Mouse (Mus musculus): ENCODE measurements around the gene Smo. TPM values are rescaled to one million over a fixed set of nuclear protein-coding genes. Genes with fewer than 3 reads are reported as not detected.
"Not testable (repeated sequence)": the region's sequence is repeated elsewhere in the genome, so short reads cannot be mapped to it uniquely, and the experiment has no call there.

Gene Smo
- polyA plus RNA-seq, 1 experiment from 2014 or later = 18.8 TPM

GRCm38 (mm10) chr6:29751466-29752152 is 16.3 kb downstream of the Smo start:
- ATAC-seq = no peak
- Histone ChIP-seq H3K4me3 (ENCODE audit: low read length) (no peak overlapping the region), H3K4me1 (ENCODE audit: control insufficient read depth, insufficient read depth, low read length) (no peaks in the 10 kb centered on the region), H3K9me3 (ENCODE audit: control insufficient read depth, low read length) (peaks cover 9% of the 10 kb centered on the region), H3K4me2 (ENCODE audit: low read depth, low read length) (no peak overlapping the region), H3K36me3 (ENCODE audit: control insufficient read depth, insufficient read depth, low read length) (no peaks in the 10 kb centered on the region; the same call in 1 of the 2 replicates), H3K27me3 (replicated peaks; ENCODE audit: control insufficient read depth, insufficient read depth, low read length) (no peaks in the 10 kb centered on the region), H3K9ac (ENCODE audit: low read depth, low read length) (no peak overlapping the region), H3K27ac (ENCODE audit: low read length) (no peak overlapping the region)
- WGBS = 92% methylated on average over 3 of the region's 3 CpGs

DNA sequence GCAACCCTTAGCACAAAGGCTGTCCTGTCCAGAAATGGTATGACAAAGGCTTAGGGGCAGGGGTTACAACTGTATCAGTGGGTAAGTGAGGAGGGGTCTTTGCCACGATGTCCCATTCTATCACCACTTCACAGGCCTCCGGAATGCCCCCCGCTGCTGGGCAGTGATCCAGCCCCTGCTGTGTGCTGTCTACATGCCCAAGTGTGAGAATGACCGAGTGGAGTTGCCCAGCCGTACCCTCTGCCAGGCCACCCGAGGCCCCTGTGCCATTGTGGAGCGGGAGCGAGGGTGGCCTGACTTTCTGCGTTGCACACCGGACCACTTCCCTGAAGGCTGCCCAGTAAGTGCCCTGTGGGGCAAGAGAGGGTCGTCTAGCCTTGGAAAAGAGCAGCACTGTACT is 18.0 kb downstream of the Smo start:
- H3K4me1 ChIP-seq (ENCODE audit: control insufficient read depth, insufficient read depth, low read length) = no peaks in the 10 kb centered on the region
- H3K9me3 ChIP-seq (ENCODE audit: control insufficient read depth, low read length) = peaks cover 5% of the 10 kb centered on the region
- H3K27ac ChIP-seq (ENCODE audit: low read length) = no peak overlapping the region
- H3K27me3 ChIP-seq (replicated peaks; ENCODE audit: control insufficient read depth, insufficient read depth, low read length) = no peaks in the 10 kb centered on the region
- H3K9ac ChIP-seq (ENCODE audit: low read depth, low read length) = no peak overlapping the region
- 89% methylated on average over 11 of the region's 11 CpGs for WGBS
- no peak overlapping the region for H3K4me3 ChIP-seq (ENCODE audit: low read length)
- no peak for ATAC-seq
- no peaks in the 10 kb centered on the region; the same call in none of the 2 replicates for H3K36me3 ChIP-seq (ENCODE audit: control insufficient read depth, insufficient read depth, low read length)
- no peak overlapping the region for H3K4me2 ChIP-seq (ENCODE audit: low read depth, low read length)

- no peaks in the 10 kb centered on the region for H3K4me1 ChIP-seq (ENCODE audit: control insufficient read depth, insufficient read depth, low read length)
- H3K36me3 ChIP-seq (ENCODE audit: control insufficient read depth, insufficient read depth, low read length) = peaks cover 7% of the 10 kb centered on the region
- no peaks in the 10 kb centered on the region for H3K27me3 ChIP-seq (replicated peaks; ENCODE audit: control insufficient read depth, insufficient read depth, low read length)
- no peak overlapping the region for H3K9ac ChIP-seq (ENCODE audit: low read depth, low read length)
- H3K4me2 ChIP-seq (ENCODE audit: low read depth, low read length) = no peak overlapping the region
- WGBS = 82% methylated on average over 5 of the region's 5 CpGs
- H3K27ac ChIP-seq (ENCODE audit: low read length) = no peak overlapping the region
- no peak overlapping the region for H3K4me3 ChIP-seq (ENCODE audit: low read length)
- no peak for ATAC-seq
- H3K9me3 ChIP-seq (ENCODE audit: control insufficient read depth, low read length) = no peaks in the 10 kb centered on the region
Observed at GRCm38 (mm10) chr6:29756001-29756400, 20.7 kb downstream of the Smo start.

- Histone ChIP-seq H3K4me3 (ENCODE audit: low read length) (no peak overlapping the region), H3K9ac (ENCODE audit: low read depth, low read length) (no peak overlapping the region), H3K27me3 (replicated peaks; ENCODE audit: control insufficient read depth, insufficient read depth, low read length) (no peaks in the 10 kb centered on the region), H3K36me3 (ENCODE audit: control insufficient read depth, insufficient read depth, low read length) (peaks cover 7% of the 10 kb centered on the region), H3K27ac (ENCODE audit: low read length) (no peak overlapping the region), H3K9me3 (ENCODE audit: control insufficient read depth, low read length) (no peaks in the 10 kb centered on the region), H3K4me1 (ENCODE audit: control insufficient read depth, insufficient read depth, low read length) (no peaks in the 10 kb centered on the region), H3K4me2 (ENCODE audit: low read depth, low read length) (no peak overlapping the region)
- no peak for ATAC-seq
- WGBS = 83% methylated on average over 4 of the region's 4 CpGs
Observed at GRCm38 (mm10) chr6:29756476-29756875, 21.2 kb downstream of the Smo start.

DNA sequence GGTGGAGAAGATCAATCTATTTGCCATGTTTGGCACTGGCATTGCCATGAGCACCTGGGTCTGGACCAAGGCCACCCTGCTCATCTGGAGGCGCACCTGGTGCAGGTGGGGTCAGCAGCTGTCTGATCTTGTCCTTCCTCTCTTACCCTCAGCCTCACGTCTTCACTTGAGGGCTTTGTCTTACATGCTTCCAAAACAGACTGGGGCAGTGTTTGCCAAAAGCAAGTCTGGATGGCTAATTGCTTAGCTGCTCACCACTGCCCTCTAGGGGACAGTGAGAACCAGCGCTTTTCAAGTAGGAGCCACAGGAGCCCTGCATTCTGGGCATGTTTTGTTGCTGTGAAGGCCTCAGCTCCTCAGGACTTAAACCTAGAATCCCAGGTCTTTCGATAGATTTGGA is 23.1 kb downstream of the Smo start:
- WGBS = 42% methylated on average over 4 of the region's 4 CpGs
- no peaks in the 10 kb centered on the region for H3K9me3 ChIP-seq (ENCODE audit: control insufficient read depth, low read length)
- H3K27ac ChIP-seq (ENCODE audit: low read length) = no peak overlapping the region
- H3K4me3 ChIP-seq (ENCODE audit: low read length) = no peak overlapping the region
- no peaks in the 10 kb centered on the region for H3K27me3 ChIP-seq (replicated peaks; ENCODE audit: control insufficient read depth, insufficient read depth, low read length)
- no peak overlapping the region for H3K4me2 ChIP-seq (ENCODE audit: low read depth, low read length)
- H3K9ac ChIP-seq (ENCODE audit: low read depth, low read length) = no peak overlapping the region
- no peaks in the 10 kb centered on the region for H3K4me1 ChIP-seq (ENCODE audit: control insufficient read depth, insufficient read depth, low read length)
- H3K36me3 ChIP-seq (ENCODE audit: control insufficient read depth, insufficient read depth, low read length) = peaks cover 7% of the 10 kb centered on the region
- no peak for ATAC-seq

- Histone ChIP-seq H3K4me1 (ENCODE audit: control insufficient read depth, insufficient read depth, low read length) (no peaks in the 10 kb centered on the region), H3K27me3 (replicated peaks; ENCODE audit: control insufficient read depth, insufficient read depth, low read length) (no peaks in the 10 kb centered on the region), H3K9me3 (ENCODE audit: control insufficient read depth, low read length) (no peaks in the 10 kb centered on the region), H3K4me2 (ENCODE audit: low read depth, low read length) (no peak overlapping the region), H3K9ac (ENCODE audit: low read depth, low read length) (no peak overlapping the region), H3K36me3 (ENCODE audit: control insufficient read depth, insufficient read depth, low read length) (peaks cover 7% of the 10 kb centered on the region; the same call in 1 of the 2 replicates), H3K4me3 (ENCODE audit: low read length) (no peak overlapping the region), H3K27ac (ENCODE audit: low read length) (no peak overlapping the region)
- WGBS = 83% methylated on average over 13 of the region's 13 CpGs
- ATAC-seq = no peak
Observed at GRCm38 (mm10) chr6:29759012-29759679, 23.8 kb downstream of the Smo start.

DNA sequence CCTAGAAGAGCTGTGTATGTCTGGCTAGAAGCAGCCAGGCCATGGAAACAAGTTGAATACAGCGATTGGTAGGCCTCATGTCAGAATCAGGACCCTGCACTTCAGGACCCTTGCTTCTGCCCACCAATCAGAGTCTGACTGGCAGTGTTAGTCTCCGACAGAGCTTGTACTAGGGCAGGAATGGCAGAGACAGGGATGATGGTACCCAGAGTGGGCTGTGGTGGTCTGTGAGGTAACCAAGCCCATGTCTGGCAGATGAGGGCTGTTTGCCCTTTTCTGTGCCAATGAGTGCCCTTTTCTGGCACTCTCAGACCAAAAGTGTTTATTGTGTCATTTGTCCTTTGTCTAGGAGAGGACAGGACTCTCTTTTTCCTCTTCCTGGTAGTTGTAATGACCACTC is 25.1 kb downstream of the Smo start:
- not testable (repeated sequence) for H3K4me2 ChIP-seq (ENCODE audit: low read depth, low read length); H3K4me3 ChIP-seq (ENCODE audit: low read length); H3K27me3 ChIP-seq (replicated peaks; ENCODE audit: control insufficient read depth, insufficient read depth, low read length); H3K9me3 ChIP-seq (ENCODE audit: control insufficient read depth, low read length); H3K4me1 ChIP-seq (ENCODE audit: control insufficient read depth, insufficient read depth, low read length); ATAC-seq; H3K36me3 ChIP-seq (ENCODE audit: control insufficient read depth, insufficient read depth, low read length); H3K27ac ChIP-seq (ENCODE audit: low read length); H3K9ac ChIP-seq (ENCODE audit: low read depth, low read length)
- WGBS = 89% methylated on average over 2 of the region's 2 CpGs

DNA sequence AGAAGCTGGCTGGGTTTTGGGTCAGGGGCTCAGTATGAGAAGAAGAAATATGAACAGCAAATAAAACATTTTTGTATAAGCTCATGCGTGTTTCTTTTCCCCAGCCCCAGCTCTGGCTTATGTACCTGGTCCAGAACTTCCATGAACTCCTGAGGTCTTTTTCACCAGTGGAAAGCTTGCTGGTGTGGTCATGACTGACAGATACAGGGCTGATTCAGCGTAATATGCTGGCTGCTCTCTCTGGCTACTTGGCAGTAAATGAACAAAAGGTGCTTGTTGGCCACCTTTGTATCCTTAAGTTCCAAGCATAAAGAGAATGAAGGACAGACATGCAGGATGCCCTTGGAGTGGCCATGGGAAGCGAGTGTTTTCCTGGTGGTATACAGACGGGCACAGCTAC is 26.0 kb downstream of the Smo start:
- H3K9ac ChIP-seq (ENCODE audit: low read depth, low read length) = no peak overlapping the region
- no peaks in the 10 kb centered on the region for H3K27me3 ChIP-seq (replicated peaks; ENCODE audit: control insufficient read depth, insufficient read depth, low read length)
- peaks cover 7% of the 10 kb centered on the region; the same call in 1 of the 2 replicates for H3K36me3 ChIP-seq (ENCODE audit: control insufficient read depth, insufficient read depth, low read length)
- no peaks in the 10 kb centered on the region for H3K4me1 ChIP-seq (ENCODE audit: control insufficient read depth, insufficient read depth, low read length)
- no peak for ATAC-seq
- H3K4me2 ChIP-seq (ENCODE audit: low read depth, low read length) = no peak overlapping the region
- no peak overlapping the region for H3K27ac ChIP-seq (ENCODE audit: low read length)
- WGBS = 94% methylated on average over 4 of the region's 4 CpGs
- H3K4me3 ChIP-seq (ENCODE audit: low read length) = no peak overlapping the region
- no peaks in the 10 kb centered on the region for H3K9me3 ChIP-seq (ENCODE audit: control insufficient read depth, low read length)

DNA sequence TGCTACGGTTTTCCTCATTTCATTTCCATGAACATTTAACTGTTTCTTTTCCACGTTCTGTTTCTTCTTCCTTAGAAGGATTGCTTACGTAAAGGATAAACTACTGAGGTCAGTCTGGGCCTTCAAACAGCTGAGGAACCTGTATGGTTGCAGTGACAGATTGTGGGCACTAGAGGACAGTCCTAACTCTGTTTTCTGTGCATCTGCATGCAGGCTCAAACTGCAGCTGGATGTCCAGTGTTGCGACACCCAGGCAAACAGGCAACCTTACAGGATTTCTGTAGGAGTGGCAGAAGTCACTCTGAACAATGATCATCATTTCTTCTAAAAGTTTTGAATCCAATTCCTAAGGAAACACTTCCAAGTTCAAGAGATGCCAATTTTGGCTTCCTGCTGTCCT is 27.2 kb downstream of the Smo start:
- WGBS = 59% methylated on average over 4 of the region's 4 CpGs
- 0 out of 2 replicates have a peak, but pooled peaks cover 7% of the 10 kb centered on the region for H3K36me3 ChIP-seq (ENCODE audit: control insufficient read depth, insufficient read depth, low read length)
- ATAC-seq = no peak

More for the DNA sequence above, 27.2 kb downstream of the Smo start:
- Histone ChIP-seq H3K9ac (ENCODE audit: low read depth, low read length) (no peak overlapping the region), H3K27ac (ENCODE audit: low read length) (no peak overlapping the region), H3K4me1 (ENCODE audit: control insufficient read depth, insufficient read depth, low read length) (no peaks in the 10 kb centered on the region), H3K4me2 (ENCODE audit: low read depth, low read length) (no peak overlapping the region), H3K9me3 (ENCODE audit: control insufficient read depth, low read length) (no peaks in the 10 kb centered on the region), H3K27me3 (replicated peaks; ENCODE audit: control insufficient read depth, insufficient read depth, low read length) (no peaks in the 10 kb centered on the region), H3K4me3 (ENCODE audit: low read length) (no peak overlapping the region)
